Mouse (Mus musculus) gonadal fat pad, adult 2 months (tissue): ENCODE data around the gene Brf1. TPM values are rescaled to one million over a fixed set of nuclear protein-coding genes. Genes with fewer than 3 reads are reported as not detected.

Experiments used
- DNase-seq: peaks from one replicate; pipeline ENCODE4 v3.0.0-alpha.2; 2012; ENCODE audit warnings: low read depth
- polyA plus RNA-seq: library from polyadenylated mRNA; depleted of rRNA; stranded (reverse); fragments of >200 nt; gene quantifications from 2 replicates; pipeline ENCODE4 v1.2.3, GENCODE M21; 2012

The Brf1 gene
- polyA plus RNA-seq, 1 experiment, result 66.2 TPM

DNA sequence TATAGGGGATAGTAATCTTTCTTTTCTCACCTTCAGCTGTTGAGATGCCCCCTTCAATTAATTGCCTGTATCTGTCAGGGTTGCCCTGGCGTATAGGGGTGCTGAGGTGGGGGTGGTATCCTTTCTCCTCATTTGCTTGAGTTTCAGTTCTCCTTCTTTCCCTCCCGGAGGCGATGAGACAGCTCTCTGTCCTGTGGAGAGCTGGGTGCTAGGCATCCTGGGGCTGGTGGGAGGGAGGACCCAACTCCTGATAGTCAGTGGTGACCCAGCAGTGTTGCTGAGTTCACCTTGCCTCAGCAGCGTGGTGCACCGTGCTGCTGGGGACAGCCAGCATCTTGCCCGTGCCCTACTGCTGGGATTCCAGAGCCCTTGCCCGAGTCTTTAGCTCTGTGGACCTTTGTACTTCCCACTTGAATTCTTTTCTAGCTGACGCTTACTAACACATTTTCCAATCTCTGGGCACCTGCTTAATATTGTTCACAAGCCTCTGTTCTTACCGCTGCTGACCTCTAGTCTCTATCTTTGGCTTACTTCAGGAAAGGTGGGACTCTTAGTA is 17.0 kb upstream of the Brf1 start:
- DNase-seq, result no peak

DNA sequence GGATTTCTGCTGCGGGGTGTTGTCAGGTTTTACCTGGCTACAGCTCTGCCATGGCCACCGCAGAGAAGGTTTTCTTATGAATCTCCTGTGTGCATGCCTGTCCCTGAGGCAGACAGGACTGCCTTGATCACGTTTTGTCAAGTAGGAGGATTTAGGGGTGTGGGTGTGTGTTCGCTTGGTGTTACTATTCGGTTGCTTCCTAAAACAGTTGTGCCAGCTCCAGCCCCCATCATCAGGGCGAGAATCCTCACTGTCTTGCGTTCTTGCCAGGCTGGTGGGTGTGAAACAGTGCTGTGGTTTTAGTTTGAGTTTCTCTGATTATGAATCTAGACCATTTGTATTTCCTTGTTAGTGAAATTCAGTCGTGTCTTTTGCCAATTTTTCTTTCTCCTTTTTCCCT is 16.5 kb upstream of the Brf1 start:
- no peak for DNase-seq

DNA sequence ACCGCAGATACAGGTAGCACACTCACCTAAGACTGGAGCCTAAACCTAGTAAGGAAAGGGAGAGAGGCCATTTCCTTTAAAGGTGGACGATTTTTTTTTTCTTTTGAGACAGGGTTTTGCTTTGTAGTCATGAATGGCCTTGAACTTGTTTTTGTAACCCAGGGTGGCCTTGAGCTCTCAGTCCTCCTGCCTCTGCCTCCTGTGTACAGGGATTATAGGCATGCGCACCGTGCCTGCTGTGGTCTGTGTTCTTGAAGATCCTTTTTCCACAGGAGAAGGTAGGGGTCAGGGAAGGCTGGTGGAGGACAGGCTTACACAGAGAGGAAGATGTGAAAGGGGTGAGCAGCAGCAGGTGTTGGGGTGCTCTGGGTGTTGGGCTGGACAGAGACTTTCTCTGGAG is 15.5 kb upstream of the Brf1 start:
- no peak for DNase-seq

DNA sequence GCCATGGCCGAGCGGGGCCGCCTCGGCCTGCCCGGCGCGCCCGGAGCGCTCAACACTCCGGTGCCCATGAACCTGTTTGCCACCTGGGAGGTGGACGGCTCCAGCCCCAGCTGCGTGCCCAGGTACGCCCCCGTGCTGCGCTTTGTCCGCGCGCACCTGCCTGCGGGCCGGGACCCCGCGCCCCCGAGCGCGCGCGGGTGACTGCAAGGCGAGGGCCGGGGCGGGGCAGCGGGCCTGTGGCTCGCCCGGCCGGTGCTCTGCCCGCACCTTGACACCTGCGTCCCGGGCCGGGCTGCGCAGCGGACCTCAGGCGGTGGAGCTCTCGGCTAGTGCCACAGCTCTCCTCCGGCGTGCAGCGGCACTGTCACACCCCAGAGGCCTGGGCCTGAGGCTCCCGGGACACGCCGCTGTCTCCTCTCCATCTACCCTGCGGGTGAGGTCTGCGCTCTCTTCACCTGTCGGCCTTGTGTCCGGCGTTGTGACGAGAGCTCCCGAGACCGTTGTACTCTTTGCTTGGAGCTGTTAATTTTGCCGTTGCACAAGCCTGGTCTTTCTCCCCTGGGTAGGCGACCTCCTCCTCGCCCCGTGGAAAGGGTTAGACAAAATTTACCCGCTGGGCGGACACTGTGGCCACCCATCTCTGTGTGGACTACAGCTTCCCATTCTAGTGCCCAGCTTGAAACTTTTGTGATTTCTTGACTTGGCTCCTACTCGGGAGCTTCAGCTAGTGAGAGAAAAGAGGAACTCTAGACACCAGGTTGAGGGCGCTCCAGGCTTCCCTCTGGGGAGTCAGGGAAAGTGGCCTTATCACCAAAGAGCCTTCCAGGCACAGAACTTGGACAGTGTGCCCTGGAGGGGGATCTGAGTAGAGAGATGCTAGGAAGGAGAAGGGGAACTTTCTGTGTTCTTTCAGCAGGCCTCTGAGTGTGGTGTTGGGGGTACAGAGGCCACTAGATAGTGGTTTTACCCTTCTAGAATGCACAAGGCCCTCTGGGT is 14.4 kb upstream of the Brf1 start:
- no peak for DNase-seq

DNA sequence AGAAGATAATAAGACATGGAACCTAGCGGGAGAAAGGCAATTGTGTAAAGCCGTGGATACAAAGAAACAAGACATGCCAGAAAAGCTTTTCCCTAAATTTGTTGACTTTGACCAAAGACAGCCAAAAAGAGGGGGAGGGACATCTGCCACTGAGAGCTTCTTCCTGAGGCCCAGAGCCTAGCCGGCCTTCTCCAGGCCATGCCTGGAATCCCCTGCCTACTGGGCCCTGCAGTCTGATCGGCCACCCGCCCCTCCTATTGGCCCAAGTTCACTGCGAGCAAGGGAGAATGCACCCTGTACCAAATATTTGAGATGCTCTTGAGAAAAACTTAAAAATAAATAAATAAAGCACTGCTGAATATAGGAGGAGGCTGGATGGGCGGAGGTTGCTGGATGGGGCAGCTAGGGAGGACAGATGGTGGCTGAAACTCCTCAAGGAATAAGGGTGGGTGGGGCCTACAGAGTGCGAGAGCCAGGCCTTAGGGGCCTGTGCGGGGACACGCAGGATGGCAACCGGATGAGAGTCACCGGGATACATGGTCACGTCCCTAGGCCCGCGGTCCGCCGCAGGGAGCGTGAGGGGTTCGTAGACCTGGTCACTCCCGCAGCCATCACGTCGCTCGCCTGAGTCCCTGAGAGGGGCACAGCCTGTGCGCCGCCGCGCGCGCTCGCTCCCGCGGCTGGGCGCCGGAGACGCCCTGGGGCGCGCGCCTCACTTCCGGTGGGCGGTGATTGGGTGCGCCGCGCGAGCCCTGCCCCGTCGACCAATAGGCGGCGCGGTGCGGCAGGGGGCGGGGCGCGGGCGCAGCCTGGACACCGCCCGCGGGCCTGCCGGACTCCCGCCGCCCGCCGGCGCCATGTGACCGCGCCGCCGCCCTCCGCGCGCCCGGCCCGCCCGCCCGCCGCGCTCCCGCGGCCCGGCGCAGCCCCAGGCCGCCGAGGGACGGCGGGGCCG is 13.4 kb upstream of the Brf1 start, which contains the start of gene Pacs2:
Gene Pacs2 (plus strand): TSS at position 905 of the 955 bp plus-strand sequence.
- no peak for DNase-seq

DNA sequence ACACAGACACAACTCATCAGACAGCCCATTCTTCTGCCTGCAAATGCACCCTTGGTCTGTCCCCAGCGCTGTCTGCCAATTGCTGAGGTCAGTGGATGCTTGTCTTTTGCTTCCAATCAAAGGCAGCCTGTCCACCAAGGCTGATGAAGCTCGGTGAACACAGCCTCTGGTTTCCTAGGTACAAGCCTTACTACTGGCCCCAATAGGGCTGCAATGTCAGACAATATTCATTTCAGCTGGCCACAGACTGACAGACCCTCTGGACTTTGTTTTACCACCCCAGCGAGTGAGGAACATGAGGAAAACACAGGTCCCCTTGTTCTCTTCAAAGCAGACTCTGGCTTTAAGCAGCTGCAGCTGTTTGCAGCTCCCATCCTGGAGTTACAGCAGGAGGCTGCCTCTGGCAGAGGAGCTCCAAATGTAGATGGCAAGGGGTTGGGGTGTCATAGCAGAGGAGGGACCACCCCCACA is 12.6 kb upstream of the Brf1 start:
- DNase-seq, result no peak

DNA sequence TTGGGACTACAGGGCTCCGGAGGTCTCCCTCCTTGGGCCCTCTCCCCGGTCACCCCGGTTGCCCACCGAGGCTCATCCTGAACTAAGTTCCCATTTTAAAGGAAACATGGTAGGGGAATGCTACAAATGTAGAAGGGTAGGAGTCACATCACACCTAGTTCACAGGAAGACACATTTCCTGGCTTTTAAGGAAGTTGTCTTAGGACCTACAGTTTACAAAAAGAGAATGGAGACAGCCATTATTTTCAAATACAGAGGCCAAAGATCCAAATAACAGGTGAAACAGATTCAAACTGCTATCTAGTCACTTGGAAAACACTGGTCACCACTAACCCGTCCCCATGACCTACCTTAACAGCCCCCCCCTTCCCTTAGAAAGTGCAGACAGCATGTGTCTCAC is 11.9 kb upstream of the Brf1 start:
- DNase-seq, result no peak

DNA sequence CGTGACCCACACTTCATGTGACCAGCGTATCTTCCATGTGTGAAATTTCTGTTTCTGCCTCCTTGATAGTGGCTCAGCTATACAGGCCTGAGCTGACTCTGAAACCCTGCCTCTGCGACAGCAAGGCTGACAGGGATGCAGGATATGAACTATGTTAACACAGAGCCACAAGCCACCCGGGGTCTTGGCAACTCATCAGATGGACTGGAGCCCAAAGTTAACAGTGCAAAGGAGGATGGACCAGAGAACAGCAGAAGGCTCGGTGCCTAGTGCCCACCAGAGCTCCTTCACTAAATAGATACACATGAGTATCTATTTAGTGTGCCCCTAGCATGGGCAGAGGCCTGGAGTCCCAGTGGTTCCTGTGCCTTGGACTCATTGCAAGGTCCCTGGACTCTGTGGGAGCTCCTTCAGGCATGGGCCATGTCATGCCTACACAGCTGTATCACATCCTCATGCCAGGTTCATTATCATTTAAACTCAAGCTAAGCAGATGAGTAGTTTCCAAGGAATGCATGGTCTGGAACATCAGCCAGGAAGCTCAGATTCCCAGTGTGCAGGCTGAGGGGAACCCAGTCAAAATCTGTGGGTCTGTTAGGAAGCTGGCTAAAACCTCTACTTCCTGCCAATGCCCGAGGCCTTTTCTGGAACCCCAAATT is 11.3 kb upstream of the Brf1 start:
- DNase-seq, result no peak

DNA sequence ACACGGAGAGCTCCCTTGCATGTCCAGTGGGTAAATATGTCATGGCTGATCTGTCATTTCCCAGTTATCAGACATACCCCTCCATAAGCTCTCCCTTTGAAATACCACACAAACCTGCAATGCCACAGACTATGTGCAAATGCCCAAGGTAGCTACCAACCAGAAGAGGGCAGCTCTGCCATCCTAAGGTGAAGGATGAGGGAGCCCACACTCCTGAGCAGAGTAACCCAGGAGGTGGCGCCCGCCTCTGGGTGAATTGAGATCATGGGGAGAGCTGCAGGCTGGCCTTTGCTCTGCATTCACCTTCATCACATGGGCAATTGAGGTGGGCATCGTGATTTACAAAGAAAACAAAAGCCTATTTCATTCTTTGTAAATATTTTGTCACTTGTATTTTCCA is 4.5 kb upstream of the Brf1 start:
- DNase-seq, result no peak

DNA sequence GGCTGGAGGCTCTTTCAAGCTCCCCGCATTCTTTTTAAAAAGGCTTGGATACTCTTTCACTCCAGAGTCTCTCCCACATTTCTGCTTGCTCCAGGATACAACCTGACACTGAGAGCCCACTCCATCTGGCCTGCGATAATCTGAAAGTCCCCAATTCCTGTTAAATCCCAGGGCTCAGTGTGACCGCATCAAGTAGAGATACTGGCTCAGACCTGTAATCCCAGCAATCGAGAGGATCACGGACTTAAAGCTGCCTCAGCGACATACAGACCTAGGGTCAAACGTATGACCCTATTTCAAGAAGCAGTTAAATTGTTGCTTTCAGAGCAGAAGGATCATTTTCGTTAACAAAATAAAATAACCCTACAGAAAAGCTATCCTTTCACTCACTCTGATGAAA is 3.5 kb upstream of the Brf1 start:
- DNase-seq, result no peak

DNA sequence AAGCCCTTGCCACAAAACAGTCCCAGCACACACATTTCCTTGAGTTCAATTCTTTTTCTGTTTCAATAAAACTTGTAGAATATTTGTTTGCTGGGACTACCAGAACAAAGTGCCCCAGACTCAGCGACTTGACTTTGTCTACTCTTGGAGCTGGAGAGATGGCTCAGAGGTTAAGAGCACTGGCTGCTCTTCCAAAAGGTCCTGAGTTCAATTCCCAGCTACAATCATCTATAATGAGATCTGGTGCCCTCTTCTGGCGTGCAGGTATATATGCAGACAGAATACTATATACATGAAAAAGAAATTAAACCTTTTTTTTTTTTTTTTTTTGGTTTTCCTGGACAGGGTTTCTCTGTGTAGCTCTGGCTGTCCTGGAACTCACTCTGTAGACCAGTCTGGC is 2.2 kb upstream of the Brf1 start:
- DNase-seq, result no peak

DNA sequence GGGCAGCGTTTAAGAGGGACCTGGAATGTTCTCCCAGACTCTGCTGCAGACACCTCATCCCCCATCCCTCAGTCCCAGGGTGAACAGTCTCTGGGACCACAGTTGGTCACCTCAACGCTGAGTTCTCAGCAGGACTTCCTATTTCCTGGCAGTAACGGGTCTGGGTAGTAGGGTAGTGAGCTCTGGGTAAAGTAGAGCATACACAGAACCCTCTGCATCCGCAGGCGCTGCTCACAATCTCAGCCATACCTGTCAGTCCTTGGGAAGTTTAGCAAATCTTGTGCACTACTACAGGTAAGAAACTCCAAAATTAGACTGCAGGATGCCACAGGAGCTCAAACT is 600 bp upstream of the Brf1 start:
- DNase-seq, result no peak

DNA sequence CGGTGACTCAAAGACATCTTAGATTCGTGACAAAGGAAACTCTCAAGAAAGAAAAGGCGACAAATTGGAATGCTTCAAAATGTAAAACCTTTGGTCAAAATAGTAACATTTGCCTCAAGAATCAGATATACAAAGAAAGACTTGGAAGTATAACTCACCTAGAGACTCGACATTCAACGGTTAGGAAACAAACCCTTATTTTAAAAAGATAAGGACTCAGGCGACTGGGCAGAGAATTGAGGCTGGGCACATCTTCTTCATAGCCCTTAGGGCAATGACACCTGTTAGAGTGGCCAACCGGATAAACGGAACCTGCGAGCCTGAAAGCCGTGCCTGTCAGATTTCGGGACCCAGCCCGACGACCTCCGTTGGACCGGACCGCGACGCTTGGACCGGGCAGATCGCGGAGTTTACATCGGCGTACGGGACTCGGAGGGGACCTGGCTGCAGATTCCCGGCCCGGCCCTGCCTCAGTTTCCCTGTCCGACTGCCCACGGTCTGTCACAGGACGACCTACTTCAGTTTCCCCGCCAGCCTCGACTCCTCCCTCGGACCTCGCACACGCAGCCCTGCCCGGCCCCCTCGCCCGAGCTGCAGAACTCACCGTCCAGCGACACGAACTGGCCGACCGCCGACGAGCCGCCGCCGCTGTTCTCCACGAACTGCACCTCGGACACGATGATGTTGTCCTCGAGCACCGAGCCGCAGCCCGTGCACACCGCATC is 773 bp downstream of the Brf1 start:
- no peak for DNase-seq

DNA sequence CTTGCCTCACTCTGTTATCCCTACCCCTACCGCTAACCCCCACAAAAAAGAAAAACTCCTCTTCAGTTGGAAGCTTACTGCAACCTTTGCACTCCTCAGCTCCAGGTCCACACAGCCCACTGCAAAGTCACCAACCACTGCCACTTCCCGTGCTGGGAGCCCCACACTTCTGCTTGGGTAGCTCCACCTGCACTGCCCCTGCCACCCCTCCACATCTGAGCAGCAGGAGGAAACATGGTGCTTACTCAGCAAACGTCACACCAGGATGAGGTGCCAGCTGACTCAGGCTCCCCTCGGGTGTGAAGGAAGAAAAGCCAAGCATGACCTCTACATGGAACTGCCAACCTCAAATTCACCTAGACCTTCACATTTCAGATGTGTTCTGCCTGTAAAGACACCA is 6.4 kb downstream of the Brf1 start:
- DNase-seq, result no peak

DNA sequence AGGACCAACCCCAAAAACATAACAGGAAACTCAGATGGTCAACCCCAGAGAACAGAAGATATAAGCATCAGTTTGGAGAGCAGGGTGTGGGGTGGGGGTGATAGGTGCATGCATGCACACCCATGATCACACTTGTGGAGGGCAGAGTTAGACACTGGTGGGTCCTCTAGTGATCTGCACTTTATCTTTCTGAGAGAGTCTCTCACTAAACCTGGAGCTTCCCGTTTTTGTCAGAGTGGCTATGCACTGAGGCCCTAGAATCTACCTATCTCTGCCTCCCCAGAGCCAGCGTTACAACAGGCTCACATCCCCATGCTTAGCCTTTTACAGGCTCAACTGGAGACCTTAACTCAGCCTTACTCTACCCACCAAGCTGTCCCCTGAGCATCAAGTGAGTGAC is 9.1 kb downstream of the Brf1 start:
- DNase-seq, result no peak

DNA sequence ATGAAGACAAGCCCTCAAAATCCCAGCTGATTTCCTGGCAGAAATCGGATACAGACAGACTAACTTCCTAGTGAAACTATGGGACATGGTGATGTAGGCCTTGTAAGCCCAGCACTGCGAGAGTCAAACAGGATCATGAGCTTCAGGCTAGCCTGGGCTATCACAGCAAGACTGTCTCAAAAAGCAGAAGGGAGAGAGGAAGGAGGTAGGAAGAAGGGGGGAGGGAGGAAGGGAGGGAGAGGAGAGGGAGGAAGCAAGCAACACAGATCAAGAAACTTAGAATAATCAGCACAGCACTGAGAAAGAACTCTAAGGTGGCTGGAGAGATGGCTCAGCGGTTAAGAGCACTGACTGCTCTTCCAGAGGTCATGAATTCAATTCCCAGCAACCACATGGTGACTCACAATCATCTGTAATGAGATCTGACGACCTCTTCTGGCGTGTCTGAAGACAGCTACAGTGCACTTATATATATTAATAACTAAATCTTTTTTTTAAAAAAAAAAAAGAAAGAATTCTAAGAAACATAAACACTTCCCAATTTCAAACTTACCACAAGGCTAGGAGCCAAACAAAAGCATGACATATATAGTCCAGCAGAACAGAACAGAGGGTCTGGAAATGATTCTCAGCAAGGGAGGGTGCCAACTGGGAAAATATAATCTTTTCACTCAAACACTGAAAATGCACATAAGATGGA is 9.6 kb downstream of the Brf1 start:
- no peak for DNase-seq

DNA sequence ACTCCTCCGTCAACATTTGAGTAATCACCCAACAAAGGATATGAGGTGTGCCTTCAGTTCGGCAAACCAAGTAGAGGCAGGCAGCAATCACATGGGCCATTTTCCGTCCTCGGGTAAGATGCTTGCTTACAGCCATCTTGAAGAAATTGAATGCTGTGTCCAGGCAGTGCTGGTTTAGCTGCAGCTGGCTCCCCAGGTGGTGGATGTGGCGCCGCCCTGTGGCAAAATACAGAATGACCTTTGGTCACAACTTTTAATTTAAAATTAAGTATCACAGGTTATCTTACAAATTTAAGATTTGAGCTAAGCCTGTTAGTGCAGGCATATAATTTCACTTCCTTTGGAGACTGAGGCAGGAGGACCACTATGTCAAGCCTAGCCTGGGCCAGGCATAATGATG is 12.6 kb downstream of the Brf1 start:
- DNase-seq, result no peak

DNA sequence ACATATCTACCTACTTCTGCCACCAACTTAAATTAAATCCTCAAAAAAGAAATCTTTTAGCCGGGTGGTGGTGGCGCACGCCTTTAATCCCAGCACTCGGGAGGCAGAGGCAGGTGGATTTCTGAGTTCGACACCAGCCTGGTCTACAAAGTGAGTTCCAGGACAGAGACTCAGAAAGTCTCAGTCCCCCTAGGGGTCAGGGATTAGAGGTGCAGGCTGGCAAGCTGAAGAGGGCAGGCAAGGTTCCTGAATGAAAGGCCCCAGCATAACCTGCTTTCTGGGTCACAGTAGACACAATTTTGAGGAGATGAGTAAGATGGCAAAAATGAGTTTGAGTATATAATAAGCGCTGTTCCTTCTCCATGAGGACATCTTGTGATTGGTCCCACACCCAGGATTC is 15.2 kb downstream of the Brf1 start:
- DNase-seq, result no peak

DNA sequence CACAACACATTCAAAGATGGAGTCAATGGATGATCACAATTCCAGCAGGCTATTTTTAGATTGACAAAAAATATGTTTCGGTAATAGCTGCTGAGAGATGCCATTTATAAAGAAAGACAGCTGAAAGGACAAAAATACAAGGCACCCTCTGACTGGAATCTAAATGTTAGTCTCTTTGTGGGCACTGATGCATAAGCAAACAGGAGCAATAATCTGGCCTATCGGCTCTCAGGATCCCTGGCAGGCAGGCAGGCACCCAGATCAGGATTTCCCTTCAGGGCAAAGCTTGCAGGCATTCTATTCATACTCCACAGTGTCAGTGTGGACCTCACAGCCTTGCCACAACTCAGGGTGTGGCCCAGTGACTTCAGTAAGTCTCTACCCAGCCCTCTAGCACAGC is 18.5 kb downstream of the Brf1 start:
- DNase-seq, result no peak

DNA sequence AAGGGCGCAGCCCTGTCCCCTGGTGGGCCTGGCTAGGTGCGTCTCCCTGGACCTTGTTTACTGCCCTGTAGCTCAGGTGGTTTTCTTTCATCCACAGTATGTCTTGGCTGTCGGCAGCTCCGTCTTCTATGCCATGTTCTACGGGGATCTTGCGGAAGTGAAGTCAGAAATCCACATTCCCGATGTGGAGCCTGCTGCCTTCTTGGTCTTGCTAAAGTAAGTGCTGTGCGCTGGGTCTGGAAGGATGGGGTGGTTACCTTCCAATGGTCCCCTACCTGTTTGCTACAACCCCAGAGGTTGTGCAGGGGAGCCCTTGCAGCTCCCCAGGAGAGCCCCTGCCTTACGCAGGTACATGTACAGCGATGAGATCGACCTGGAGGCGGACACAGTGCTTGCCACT is 23.3 kb downstream of the Brf1 start:
- no peak for DNase-seq
